Mouse (Mus musculus) cerebellum, adult 11-12 months (tissue): Measurements from ENCODE around the gene Arcn1.
A peak's percentile ranks its signal among the peaks of the same experiment; 100 is the strongest.
"Not testable (repeated sequence)": the region's sequence is repeated elsewhere in the genome, so short reads cannot be mapped to it uniquely, and the experiment has no call there.

Source experiments
- DNase-seq: peaks from one replicate; pipeline ENCODE4 v3.0.0; 2022

Arcn1 gene

GRCm38 (mm10) chr9:44767101-44768028, at the start of gene Arcn1, which contains the start of gene Ift46:
Arcn1 (minus strand) TSS chr9:44767845.
Ift46 (plus strand) TSS chr9:44767908.
- peak; percentile 84 for DNase-seq

- no peak for DNase-seq
These were observed 46.5 kb upstream of the Arcn1 start for GRCm38 (mm10) chr9:44814179-44814578.

GRCm38 (mm10) chr9:44810316-44810715, 42.7 kb upstream of the Arcn1 start:
- DNase-seq: no peak

GRCm38 (mm10) chr9:44807778-44808177, 40.1 kb upstream of the Arcn1 start:
- DNase-seq: no peak

DNA sequence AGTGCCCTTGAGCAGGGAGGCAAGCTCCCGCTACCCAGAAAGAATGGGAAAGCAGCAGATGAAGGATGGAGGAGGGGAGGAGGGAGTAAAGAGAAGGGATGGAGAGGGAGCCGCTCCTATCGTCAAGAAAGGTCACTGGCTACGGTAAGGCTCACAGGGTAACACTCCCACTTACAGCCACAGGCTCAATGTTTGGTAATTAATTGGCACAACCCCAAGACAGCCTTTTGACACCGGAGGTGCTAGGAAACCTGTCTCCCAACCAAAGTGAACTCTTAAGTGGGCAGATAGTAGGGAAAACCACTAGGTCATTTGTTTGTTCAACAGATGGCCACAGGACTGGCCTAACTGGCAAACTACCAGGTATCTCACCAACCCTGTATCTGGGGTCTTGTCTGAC, 39.5 kb upstream of the Arcn1 start:
- DNase-seq: no peak

DNA sequence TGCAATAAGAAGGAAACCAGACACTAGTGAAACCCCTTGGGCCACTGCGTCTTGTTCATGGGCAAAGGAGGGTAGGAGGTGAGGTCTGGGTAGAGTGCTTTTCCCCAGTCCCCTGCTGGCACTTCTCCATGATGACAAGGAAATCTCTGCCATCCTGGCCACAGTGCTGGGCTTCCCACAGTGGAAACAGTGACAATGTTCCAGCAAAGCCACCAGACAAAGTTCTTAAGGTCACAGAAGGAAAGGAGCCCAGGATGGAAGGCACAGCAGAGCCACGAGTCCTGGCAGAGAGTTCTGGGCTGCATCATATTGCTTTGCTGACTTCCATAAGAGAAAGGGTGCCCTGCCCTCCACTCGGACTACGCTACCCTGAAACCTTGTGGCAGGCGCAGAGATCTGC, 37.9 kb upstream of the Arcn1 start:
- DNase-seq: no peak

GRCm38 (mm10) chr9:44804678-44805077, 37.0 kb upstream of the Arcn1 start:
- no peak for DNase-seq

- no peak for DNase-seq
These were observed 35.3 kb upstream of the Arcn1 start, which contains the start of gene Ttc36 for GRCm38 (mm10) chr9:44802808-44803450. Ttc36 (minus strand) TSS chr9:44803072.

GRCm38 (mm10) chr9:44801669-44802068, 34.0 kb upstream of the Arcn1 start:
- no peak for DNase-seq

GRCm38 (mm10) chr9:44799958-44800324, 32.3 kb upstream of the Arcn1 start:
- DNase-seq: no peak

DNA sequence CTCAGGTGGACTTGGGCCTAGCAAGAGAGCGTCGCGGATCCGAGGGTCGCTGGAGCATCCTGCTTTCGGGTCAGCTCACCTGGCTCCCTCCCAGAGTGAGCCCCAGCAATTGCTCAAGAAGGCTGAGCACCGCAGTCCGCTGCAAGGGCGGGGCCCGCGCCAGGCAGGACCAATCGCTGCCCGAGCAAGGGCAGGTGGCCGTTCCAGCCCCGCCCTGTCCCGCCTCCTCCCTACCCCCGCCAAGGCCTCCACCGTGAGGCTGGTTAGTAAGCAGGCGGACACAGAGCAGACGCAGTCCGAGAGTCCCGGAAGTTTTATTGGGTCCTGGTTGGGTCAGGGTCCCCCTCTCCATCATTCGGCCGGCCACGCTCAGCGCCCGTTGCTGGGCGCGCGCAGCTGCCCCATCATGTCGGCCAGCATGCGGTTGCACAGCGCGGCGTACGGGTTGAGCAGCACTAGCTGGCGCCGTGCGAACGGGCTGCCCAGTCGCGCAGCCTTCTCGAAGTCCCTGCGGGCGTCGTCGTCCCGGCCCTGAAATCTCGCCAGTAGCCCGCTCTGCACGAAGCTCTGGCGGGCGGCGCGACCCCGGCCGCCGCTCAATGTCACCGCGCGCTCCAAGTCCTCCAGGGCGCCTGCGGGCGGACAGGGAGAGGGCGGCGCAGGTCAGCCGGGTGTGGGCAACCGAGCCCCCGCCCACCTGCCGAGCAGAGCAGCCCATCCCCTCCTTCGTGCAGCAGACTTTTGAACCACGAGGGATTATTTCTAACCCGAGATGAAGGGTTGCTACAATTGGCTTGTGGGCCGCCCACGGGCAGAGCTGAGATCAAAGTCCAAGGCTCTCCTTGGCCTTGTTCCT, 31.7 kb upstream of the Arcn1 start, which contains the start of gene Tmem25:
Gene Tmem25, minus strand, starts transcription at position 206 of the 856 bp plus-strand sequence.
- peak; percentile 94 for DNase-seq

DNA sequence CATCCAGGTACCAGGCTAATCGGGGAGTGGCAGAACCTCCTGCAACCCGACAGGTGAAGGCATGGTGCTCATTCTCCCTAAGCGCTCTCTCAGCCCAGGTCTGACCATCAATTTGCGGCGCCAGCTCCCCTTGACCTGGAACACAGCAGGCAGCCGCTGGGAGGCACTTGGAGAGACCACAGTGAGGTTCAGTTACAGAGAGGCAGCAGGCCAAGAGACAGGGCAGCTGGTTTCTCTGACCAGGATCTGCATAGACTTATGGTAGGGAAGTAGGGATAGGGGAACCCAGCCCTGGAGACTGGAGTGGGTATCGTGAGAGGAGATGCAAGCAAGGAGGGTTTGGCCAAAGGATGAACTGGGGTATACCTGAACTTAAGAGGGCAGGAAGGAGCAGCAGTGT, 30.7 kb upstream of the Arcn1 start:
- DNase-seq: peak; percentile 52

- DNase-seq: no peak
These were observed 25.2 kb upstream of the Arcn1 start for GRCm38 (mm10) chr9:44792842-44793241.

DNA sequence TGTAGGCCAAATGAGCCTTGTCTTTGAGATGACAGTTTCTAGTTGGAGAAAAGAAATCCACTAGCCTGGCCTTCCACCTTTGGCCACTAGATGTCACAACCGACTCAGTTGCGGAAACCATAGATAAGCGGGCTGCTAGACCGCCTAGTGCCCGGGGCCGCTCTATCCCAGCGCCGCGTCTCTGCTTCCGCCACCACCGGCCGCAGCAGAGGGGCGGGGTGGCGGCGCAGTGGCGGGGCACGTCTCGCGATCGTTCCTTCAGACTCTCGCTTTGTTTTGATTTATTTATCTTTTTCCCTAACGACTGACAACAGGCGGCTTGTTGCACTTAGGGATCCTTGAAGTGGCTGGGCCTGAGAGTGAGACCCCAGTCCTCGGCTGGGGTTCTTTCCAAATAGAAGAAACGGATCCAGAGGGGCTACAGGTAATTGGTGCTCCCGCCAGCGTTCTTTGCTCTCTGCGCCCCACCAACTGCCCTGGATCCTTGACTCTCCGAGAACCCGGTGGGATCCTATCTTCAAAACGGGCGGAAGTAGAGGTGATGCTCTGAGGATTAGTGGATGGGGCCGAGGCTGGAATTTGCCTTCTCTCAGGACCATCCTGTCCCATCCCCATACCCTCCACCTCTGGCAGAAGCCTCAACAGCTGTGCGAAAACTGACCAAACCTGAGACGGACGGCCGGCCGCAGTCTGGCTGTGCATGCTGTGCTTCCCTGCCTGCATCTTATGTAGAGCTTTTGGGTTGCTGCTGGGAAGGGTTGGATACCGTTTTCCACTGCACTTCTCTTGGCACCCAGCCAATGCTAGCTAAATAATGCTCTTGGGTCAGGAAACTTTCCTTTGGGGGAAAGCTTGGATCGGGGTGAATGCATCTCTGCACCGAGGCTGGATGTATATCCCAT, 5.4 kb upstream of the Arcn1 start:
- DNase-seq: peak; percentile 90

GRCm38 (mm10) chr9:44772392-44772749, 4.7 kb upstream of the Arcn1 start:
- DNase-seq: no peak

- DNase-seq: no peak
These were observed 3.7 kb upstream of the Arcn1 start for GRCm38 (mm10) chr9:44771376-44771775.

DNA sequence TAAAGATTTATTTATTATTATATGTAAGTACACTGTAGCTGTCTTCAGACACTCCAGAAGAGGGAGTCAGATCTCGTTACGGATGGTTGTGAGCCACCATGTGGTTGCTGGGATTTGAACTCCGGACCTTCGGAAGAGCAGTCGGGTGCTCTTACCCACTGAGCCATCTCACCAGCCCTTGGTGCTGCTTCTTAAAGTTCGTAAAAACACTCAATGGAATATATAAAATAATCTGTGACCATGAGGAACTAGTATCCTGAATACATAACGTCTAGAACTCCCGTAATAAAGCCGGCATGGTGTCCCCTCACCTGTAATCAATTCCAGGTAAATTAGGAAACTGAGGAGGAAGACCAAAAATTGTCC, 367 bp upstream of the Arcn1 start:
- not testable (repeated sequence) for DNase-seq

- DNase-seq: no peak
These were observed 6.8 kb downstream of the Arcn1 start for GRCm38 (mm10) chr9:44760873-44761272.

DNA sequence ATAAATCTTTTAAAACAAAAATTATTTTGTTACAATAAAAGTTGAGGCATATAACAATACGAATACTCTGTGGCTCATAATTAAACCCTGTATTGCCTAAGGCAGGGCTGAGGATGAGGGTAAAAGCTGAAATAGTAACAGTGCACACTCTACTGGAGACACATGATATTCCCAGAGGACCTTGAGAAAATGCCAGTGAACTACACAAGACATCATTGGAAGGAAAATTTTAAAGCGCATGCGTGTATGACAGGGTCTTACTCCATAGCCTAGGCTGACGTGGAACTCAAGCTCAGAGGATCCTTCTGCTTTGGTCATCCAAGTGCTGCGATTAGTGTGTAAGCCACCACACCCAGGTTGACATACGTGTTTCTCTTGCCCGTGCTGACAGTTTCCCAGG, 19.2 kb downstream of the Arcn1 start:
- DNase-seq: no peak

DNA sequence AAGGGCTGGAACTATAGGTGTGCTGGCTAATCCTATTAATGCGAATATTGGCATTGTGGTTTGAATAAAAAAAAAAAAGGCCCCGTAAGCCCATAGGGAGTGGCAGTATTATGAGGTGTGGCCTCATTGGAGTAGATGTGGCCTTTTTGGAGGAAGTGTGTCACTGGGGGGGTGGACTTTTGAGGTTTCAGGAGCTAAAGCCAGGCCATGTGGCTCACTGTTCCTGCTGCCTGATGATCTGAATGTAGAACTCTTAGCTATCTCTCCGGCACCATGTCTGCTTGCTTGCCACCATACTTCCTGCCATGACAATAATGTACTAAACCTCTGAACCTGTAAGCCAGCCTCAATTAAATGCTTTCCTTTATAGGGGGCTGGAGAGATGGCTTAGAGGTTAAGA, 20.3 kb downstream of the Arcn1 start:
- DNase-seq: no peak

DNA sequence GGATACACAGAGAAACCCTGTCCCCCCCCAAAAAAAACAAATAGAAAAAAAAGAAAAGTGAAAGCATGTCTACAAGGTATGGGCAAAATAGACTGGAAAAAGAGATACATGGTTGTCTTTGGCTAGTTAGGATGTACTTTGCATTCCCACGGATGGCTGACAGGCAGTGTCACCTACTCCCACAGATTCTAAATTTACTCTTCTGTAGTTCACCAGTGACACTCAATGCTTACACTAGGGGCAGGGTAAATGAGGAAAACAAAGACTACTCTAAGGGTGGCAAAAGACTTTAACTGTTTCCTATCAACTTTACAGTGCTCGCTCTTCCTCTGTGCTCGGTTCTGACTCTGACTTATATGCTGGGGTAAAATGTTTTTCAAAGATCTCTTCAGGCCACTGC, 21.0 kb downstream of the Arcn1 start:
- no peak for DNase-seq

DNA sequence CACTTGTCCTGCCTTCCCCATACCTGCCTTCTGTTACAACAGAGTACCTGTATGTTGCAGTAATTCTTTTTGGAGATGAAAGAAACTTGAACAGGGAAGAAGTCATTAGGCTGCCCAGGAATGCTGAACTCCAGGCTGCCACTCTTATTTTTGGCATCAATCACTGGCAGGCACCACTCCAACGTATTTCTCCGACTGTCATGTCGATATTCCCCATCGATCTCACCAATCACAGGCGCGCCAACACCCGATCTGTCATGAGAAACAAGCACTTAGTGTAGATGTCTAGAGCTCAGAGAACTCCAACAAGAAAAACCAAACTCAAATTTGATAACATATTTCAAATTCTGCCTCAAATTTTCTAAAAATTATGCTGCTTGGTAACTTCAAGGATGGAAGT, 22.3 kb downstream of the Arcn1 start:
- no peak for DNase-seq
